Mouse (Mus musculus) liver, embryonic 15.5 days (tissue): ENCODE measurements at regions not wholly inside any gene's neighbourhood (a gene's known extent, or its start where the extent isn't known, plus 50 kb on each side); places are given as distances from the start of the nearest gene placed in this dataset.

ENCODE experiments used
- ATAC-seq: fragments of 200-750 bp; cut with Nextera tagmentation; 2 replicates; pipeline ENCODE4 v1.8.0; 2017; ENCODE audit warnings: moderate number of reproducible peaks, mild to moderate bottlenecking, moderate library complexity; ENCODE audit not compliant: insufficient read depth
- H3K27ac ChIP-seq: fragments of 300-500 bp; sonication (generic); replicated peaks from 2 replicates; pipeline ENCODE4 v1.5.1; 2015; ENCODE audit warnings: mild to moderate bottlenecking, inconsistent platforms
- H3K27me3 ChIP-seq: fragments of 300-500 bp; sonication (generic); 2 replicates; pipeline ENCODE4 v1.6.1; 2015; ENCODE audit warnings: mild to moderate bottlenecking, inconsistent platforms
- H3K36me3 ChIP-seq: fragments of 300-500 bp; sonication (generic); replicated peaks from 2 replicates; pipeline ENCODE4 v1.6.1; 2015; ENCODE audit warnings: moderate library complexity, mild to moderate bottlenecking, inconsistent platforms
- H3K4me1 ChIP-seq: fragments of 300-500 bp; sonication (generic); replicated peaks from 2 replicates; pipeline ENCODE4 v1.6.1; 2015; ENCODE audit warnings: inconsistent platforms
- H3K4me2 ChIP-seq: fragments of 300-500 bp; sonication (generic); 2 replicates; pipeline ENCODE4 v1.6.1; 2015; ENCODE audit warnings: moderate library complexity, mild to moderate bottlenecking, inconsistent platforms
- H3K4me3 ChIP-seq: fragments of 300-500 bp; sonication (generic); replicated peaks from 2 replicates; pipeline ENCODE4 v1.5.1; 2015; ENCODE audit warnings: mild to moderate bottlenecking, inconsistent platforms
- H3K9ac ChIP-seq: fragments of 300-500 bp; sonication (generic); 2 replicates; pipeline ENCODE4 v1.6.1; 2015; ENCODE audit warnings: moderate library complexity, mild to moderate bottlenecking, inconsistent platforms
- H3K9me3 ChIP-seq: fragments of 300-500 bp; sonication (generic); replicated peaks from 2 replicates; pipeline ENCODE4 v1.6.1; 2016; ENCODE audit warnings: inconsistent platforms
- WGBS: fragments of 180-500 bp; shearing (Covaris S2); methylation state at CpG from one replicate; pipeline ENCODE4 v1.1.7; 2015; ENCODE audit warnings: mixed read lengths; ENCODE audit not compliant: insufficient replicate concordance; 5-methylcytosine and 5-hydroxymethylcytosine counted together

- ATAC-seq: no peak
- H3K4me1 ChIP-seq: no peaks in the 10 kb centered on the region
- H3K4me2 ChIP-seq: no peak overlapping the region
- no peaks in the 10 kb centered on the region for H3K9me3 ChIP-seq
- no peak overlapping the region for H3K27ac ChIP-seq
- H3K4me3 ChIP-seq: no peak overlapping the region
- H3K9ac ChIP-seq: no peak overlapping the region
- H3K27me3 ChIP-seq: no peaks in the 10 kb centered on the region
- 58% methylated on average over 2 of the region's 2 CpGs for WGBS
- no peaks in the 10 kb centered on the region for H3K36me3 ChIP-seq
Measured at GRCm38 (mm10) chr16:25104165-25104564, 182.5 kb upstream of the Tprg start.

- H3K36me3 ChIP-seq: no peaks in the 10 kb centered on the region
- ATAC-seq: no peak
- no peak overlapping the region for H3K4me3 ChIP-seq
- no peaks in the 10 kb centered on the region for H3K27me3 ChIP-seq
- no peaks in the 10 kb centered on the region for H3K4me1 ChIP-seq
- H3K9me3 ChIP-seq: no peaks in the 10 kb centered on the region
- 51% methylated on average over 2 of the region's 2 CpGs for WGBS
- H3K9ac ChIP-seq: no peak overlapping the region
- H3K27ac ChIP-seq: no peak overlapping the region
- H3K4me2 ChIP-seq: no peak overlapping the region
Measured at GRCm38 (mm10) chr16:25104603-25105002, 182.0 kb upstream of the Tprg start.

GRCm38 (mm10) chr16:25140164-25140563 lies 146.5 kb upstream of the Tprg start:
- H3K9ac ChIP-seq: no peak overlapping the region
- no peak overlapping the region for H3K4me3 ChIP-seq
- no peak overlapping the region for H3K27ac ChIP-seq
- 56% methylated on average over 4 of the region's 4 CpGs for WGBS
- no peak for ATAC-seq
- no peak overlapping the region for H3K4me2 ChIP-seq
- no peaks in the 10 kb centered on the region for H3K4me1 ChIP-seq
- H3K9me3 ChIP-seq: no peaks in the 10 kb centered on the region
- no peaks in the 10 kb centered on the region for H3K27me3 ChIP-seq
- H3K36me3 ChIP-seq: no peaks in the 10 kb centered on the region

GRCm38 (mm10) chr16:25147486-25147885 lies 139.1 kb upstream of the Tprg start:
- Histone ChIP-seq H3K27me3 (no peaks in the 10 kb centered on the region), H3K9me3 (no peaks in the 10 kb centered on the region), H3K36me3 (no peaks in the 10 kb centered on the region), H3K9ac (no peak overlapping the region), H3K27ac (no peak overlapping the region), H3K4me3 (no peak overlapping the region), H3K4me1 (no peaks in the 10 kb centered on the region), H3K4me2 (no peak overlapping the region)
- 50% methylated on average over 4 of the region's 4 CpGs for WGBS
- no peak for ATAC-seq

GRCm38 (mm10) chr16:25149186-25149585 lies 137.4 kb upstream of the Tprg start:
- Histone ChIP-seq H3K27me3 (no peaks in the 10 kb centered on the region), H3K9me3 (no peaks in the 10 kb centered on the region), H3K4me3 (no peak overlapping the region), H3K36me3 (no peaks in the 10 kb centered on the region), H3K27ac (no peak overlapping the region), H3K9ac (no peak overlapping the region), H3K4me2 (no peak overlapping the region), H3K4me1 (no peaks in the 10 kb centered on the region)
- no peak for ATAC-seq
- 33% methylated on average over 1 of the region's 1 CpGs for WGBS

- H3K9me3 ChIP-seq: no peaks in the 10 kb centered on the region
- H3K27ac ChIP-seq: no peak overlapping the region
- H3K4me2 ChIP-seq: no peak overlapping the region
- H3K4me1 ChIP-seq: no peaks in the 10 kb centered on the region
- ATAC-seq: no peak
- H3K4me3 ChIP-seq: no peak overlapping the region
- H3K36me3 ChIP-seq: no peaks in the 10 kb centered on the region
- H3K9ac ChIP-seq: no peak overlapping the region
- no peaks in the 10 kb centered on the region for H3K27me3 ChIP-seq
Measured at GRCm38 (mm10) chr16:25176870-25177269, 109.7 kb upstream of the Tprg start.

GRCm38 (mm10) chr16:25178055-25178454 lies 108.6 kb upstream of the Tprg start:
- H3K4me1 ChIP-seq: no peaks in the 10 kb centered on the region
- no peaks in the 10 kb centered on the region for H3K27me3 ChIP-seq
- H3K9me3 ChIP-seq: no peaks in the 10 kb centered on the region
- H3K36me3 ChIP-seq: no peaks in the 10 kb centered on the region
- H3K4me2 ChIP-seq: no peak overlapping the region
- no peak overlapping the region for H3K4me3 ChIP-seq
- ATAC-seq: no peak
- WGBS: 21% methylated on average over 2 of the region's 2 CpGs
- no peak overlapping the region for H3K27ac ChIP-seq
- no peak overlapping the region for H3K9ac ChIP-seq

- H3K27me3 ChIP-seq: no peaks in the 10 kb centered on the region
- WGBS: 76% methylated on average over 6 of the region's 6 CpGs
- H3K27ac ChIP-seq: no peak overlapping the region
- no peak overlapping the region for H3K4me2 ChIP-seq
- ATAC-seq: no peak
- no peak overlapping the region for H3K4me3 ChIP-seq
- H3K9me3 ChIP-seq: no peaks in the 10 kb centered on the region
- no peak overlapping the region for H3K9ac ChIP-seq
- no peaks in the 10 kb centered on the region for H3K4me1 ChIP-seq
- H3K36me3 ChIP-seq: no peaks in the 10 kb centered on the region
Measured at GRCm38 (mm10) chr16:25181939-25182338, 104.7 kb upstream of the Tprg start.

GRCm38 (mm10) chr16:25197079-25197478 lies 89.5 kb upstream of the Tprg start:
- no peak overlapping the region for H3K27ac ChIP-seq
- 72% methylated on average over 5 of the region's 5 CpGs for WGBS
- H3K36me3 ChIP-seq: no peaks in the 10 kb centered on the region
- no peak overlapping the region for H3K4me3 ChIP-seq
- H3K9ac ChIP-seq: no peak overlapping the region
- H3K27me3 ChIP-seq: no peaks in the 10 kb centered on the region
- no peaks in the 10 kb centered on the region for H3K9me3 ChIP-seq
- no peak overlapping the region for H3K4me2 ChIP-seq
- no peak for ATAC-seq
- peaks cover 36% of the 10 kb centered on the region for H3K4me1 ChIP-seq

GRCm38 (mm10) chr16:25198844-25199243 lies 87.8 kb upstream of the Tprg start:
- H3K27me3 ChIP-seq: no peaks in the 10 kb centered on the region
- peak overlapping the region; percentile 90 for H3K27ac ChIP-seq
- H3K4me1 ChIP-seq: peaks cover 41% of the 10 kb centered on the region
- WGBS: 19% methylated on average over 3 of the region's 3 CpGs
- peak overlapping the region; percentile 29 for H3K4me2 ChIP-seq
- no peaks in the 10 kb centered on the region for H3K9me3 ChIP-seq
- no peak overlapping the region for H3K9ac ChIP-seq
- H3K36me3 ChIP-seq: no peaks in the 10 kb centered on the region
- no peak for ATAC-seq
- no peak overlapping the region for H3K4me3 ChIP-seq

- ATAC-seq: 0 out of 2 replicates have a peak, but pooled peaks have one; percentile 11
- H3K4me3 ChIP-seq: no peak overlapping the region
- no peaks in the 10 kb centered on the region for H3K36me3 ChIP-seq
- peaks cover 41% of the 10 kb centered on the region for H3K4me1 ChIP-seq
- H3K27me3 ChIP-seq: no peaks in the 10 kb centered on the region
- H3K9ac ChIP-seq: no peak overlapping the region
- peak overlapping the region; percentile 45 for H3K4me2 ChIP-seq
- peak overlapping the region; percentile 90 for H3K27ac ChIP-seq
- H3K9me3 ChIP-seq: no peaks in the 10 kb centered on the region
Measured at GRCm38 (mm10) chr16:25199984-25200383, 86.6 kb upstream of the Tprg start.

GRCm38 (mm10) chr16:25201094-25201770 lies 85.4 kb upstream of the Tprg start:
- Histone ChIP-seq H3K4me3 (no peak overlapping the region), H3K4me2 (peak overlapping the region; percentile 45), H3K9me3 (no peaks in the 10 kb centered on the region), H3K4me1 (peaks cover 41% of the 10 kb centered on the region), H3K27ac (peak overlapping the region; percentile 90), H3K27me3 (no peaks in the 10 kb centered on the region), H3K36me3 (no peaks in the 10 kb centered on the region), H3K9ac (no peak overlapping the region)
- ATAC-seq: peak; percentile 95
- 39% methylated on average over 7 of the region's 7 CpGs for WGBS
